Comparison of ENCODE assay signal across 8 mouse cellular contexts in genomic region chr2:71026787-71027186, GRCm38 (mm10). TPM values are rescaled to one million over a fixed set of nuclear protein-coding genes. Genes with fewer than 3 reads are reported as not detected.
A peak's percentile ranks its signal among the peaks of the same experiment; 100 is the strongest.
DNase-seq lines count a peak whose midpoint lies in the region; ATAC-seq and TF ChIP-seq lines count a peak whose summit lies in the region.

No protein-coding gene starts in this region.

- H3K27me3 ChIP-seq in G1E (ENCODE audit: insufficient read depth, low read length): no peaks in the 10 kb centered on the region
- no peaks in the 10 kb centered on the region for H3K27me3 ChIP-seq in midbrain, embryonic 16.5 days (ENCODE audit: control insufficient read depth, insufficient read depth, low read depth, low read length)

- no peak overlapping the region for H3K9ac ChIP-seq in midbrain, embryonic 16.5 days (ENCODE audit: low read depth, low read length)

- peaks cover 49% of the 10 kb centered on the region for H3K36me3 ChIP-seq in G1E (replicated peaks)
- H3K36me3 ChIP-seq in midbrain, embryonic 16.5 days (ENCODE audit: control insufficient read depth, insufficient read depth, low read length): no peaks in the 10 kb centered on the region; the same call in 1 of the 2 replicates

- H3K9me3 ChIP-seq in G1E (replicated peaks): no peaks in the 10 kb centered on the region
- H3K9me3 ChIP-seq in midbrain, embryonic 16.5 days (replicated peaks; ENCODE audit: control insufficient read depth, low read length, poor library complexity, severe bottlenecking): no peaks in the 10 kb centered on the region

- DNase-seq in 3T3-L1 (ENCODE audit: low read depth, low spot score) (peak; percentile 25), G1E (ENCODE audit: low spot score) (peak; percentile 14)
- peak; percentile 48 for DNase-seq in forelimb bud, embryonic 11.5 days (ENCODE audit: low read depth, low spot score)
- DNase-seq in kidney, postnatal 36 days: peak; percentile 15 to 53
- DNase-seq in testis, postnatal 10 days (ENCODE audit: low spot score): no peak
- DNase-seq in frontal cortex, adult 2 months (ENCODE audit: extremely low spot score in 1 of 2, low spot score in 1 of 2): no peak

- no peak overlapping the region for H3K4me3 ChIP-seq in G1E (ENCODE audit: low read depth, low read length)
- H3K4me3 ChIP-seq in midbrain, embryonic 16.5 days (ENCODE audit: low read depth, low read length): no peak overlapping the region

- H3K27ac ChIP-seq in midbrain, embryonic 16.5 days (ENCODE audit: low read length): no peak overlapping the region

- no peak for TF ChIP-seq CTCF in G1E (IDR thresholded peaks at IDR 0.05; ENCODE audit: low read depth, low read length)

- WGBS in midbrain, embryonic 16.5 days: 42% methylated on average over 5 of the region's 5 CpGs

- peaks cover 7% of the 10 kb centered on the region; the same call in 1 of the 2 replicates for H3K4me1 ChIP-seq in G1E (ENCODE audit: insufficient read depth, low read depth, low read length)
- no peaks in the 10 kb centered on the region; the same call in 1 of the 2 replicates for H3K4me1 ChIP-seq in midbrain, embryonic 16.5 days (ENCODE audit: control insufficient read depth, insufficient read depth, low read length)

- H3K4me2 ChIP-seq in midbrain, embryonic 16.5 days (ENCODE audit: low read length): no peak overlapping the region

- ATAC-seq in G1E (ENCODE audit: extremely low read depth, insufficient number of reproducible peaks, low FRiP score, poor library complexity, severe bottlenecking): no peak
- peak; percentile 48; the same call in 1 of the 2 replicates for ATAC-seq in midbrain, embryonic 16.5 days
- no peak for ATAC-seq in cerebellum, adult (ENCODE audit: insufficient number of reproducible peaks, low FRiP score, low TSS enrichment)

RNA-seq across cellular contexts. Expression of gene Dcaf17, which starts 28.3 kb away (rescaled TPM):
- total RNA-seq in G1E (2014; fragmentation: Nextera tagmentation): 25.7 and 26.6 TPM in 2 replicates
- 24.1 and 25.8 TPM in 2 replicates for total RNA-seq in G1E (2017)
- 5.1 and 6.0 TPM in 2 replicates for polyA plus RNA-seq in G1E (2012)
- 31.2 and 33.2 TPM in 2 replicates for polyA plus RNA-seq in midbrain, embryonic 16.5 days (2015; fragmentation: Nextera tagmentation; extraction: Ambion mirVana)
- 8.5 and 9.3 TPM in 2 replicates for polyA plus RNA-seq in frontal cortex, adult 2 months (2012; rRNA removed)

RNA-seq across cellular contexts. Expression of gene Mettl8, which starts 28.6 kb away (rescaled TPM):
- total RNA-seq in G1E (2014; fragmentation: Nextera tagmentation): 43.4 and 53.5 TPM in 2 replicates
- total RNA-seq in G1E (2017): 25.5 and 25.8 TPM in 2 replicates
- 28.7 and 40.8 TPM in 2 replicates for polyA plus RNA-seq in G1E (2012)
- 11.2 and 12.6 TPM in 2 replicates for polyA plus RNA-seq in midbrain, embryonic 16.5 days (2015; fragmentation: Nextera tagmentation; extraction: Ambion mirVana)
- polyA plus RNA-seq in frontal cortex, adult 2 months (2012; rRNA removed): 13.3 and 15.0 TPM in 2 replicates

Comparison
In these comparisons a context has a peak if more than half of its experiments do, and no peak if none do; other contexts are left out.
1. DNase-seq: peak in 3T3-L1 (single experiment), G1E (single experiment), forelimb bud, embryonic 11.5 days (single experiment) and kidney, postnatal 36 days (2 of 2); none in testis, postnatal 10 days (single experiment) and frontal cortex, adult 2 months (0 of 2).